Mouse (Mus musculus): ENCODE data around the gene 1110059E24Rik. TPM values are rescaled to one million over a fixed set of nuclear protein-coding genes. Genes with fewer than 3 reads are reported as not detected.

The 1110059E24Rik gene
- total RNA-seq, 2 experiments from 2014 or later, result 21.7 to 24.5 TPM

GRCm38 (mm10) chr19:21567933-21568332 is 84.8 kb downstream of the 1110059E24Rik start:
- intact Hi-C loops (cut with DNase I), result no loop called here
- no peak for DNase-seq (ENCODE audit: extremely low spot score in 1 of 2, low spot score in 2 of 2)
- no peak overlapping the region for H3K27ac ChIP-seq
- TF ChIP-seq CTCF (IDR thresholded peaks at IDR 0.05), result no peak
- no peak overlapping the region for H3K4me3 ChIP-seq

DNA sequence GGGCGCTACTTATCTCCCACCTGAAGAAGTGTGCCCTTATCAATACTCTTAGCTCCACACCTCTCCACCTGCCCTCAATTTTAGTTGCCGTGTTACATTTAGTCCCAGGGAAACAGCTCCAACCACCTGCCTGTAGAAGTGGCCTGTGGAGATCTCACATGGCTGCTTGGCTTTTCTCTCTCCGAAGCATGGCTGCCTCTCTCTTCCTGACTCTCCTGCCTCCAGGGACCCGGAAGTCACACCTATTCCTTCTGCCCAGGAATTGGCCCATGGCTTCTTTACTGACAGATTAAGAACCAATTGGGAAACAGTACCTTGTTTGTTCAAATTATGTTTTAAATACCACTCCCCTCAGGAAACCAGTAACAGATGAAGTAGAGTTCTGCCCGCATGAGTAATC is 86.3 kb downstream of the 1110059E24Rik start:
- Histone ChIP-seq H3K4me3 (no peak overlapping the region), H3K27ac (no peak overlapping the region)
- intact Hi-C loops (cut with DNase I), result no loop called here
- TF ChIP-seq CTCF (IDR thresholded peaks at IDR 0.05), result no peak
- DNase-seq (ENCODE audit: extremely low spot score in 1 of 2, low spot score in 2 of 2), result no peak

DNA sequence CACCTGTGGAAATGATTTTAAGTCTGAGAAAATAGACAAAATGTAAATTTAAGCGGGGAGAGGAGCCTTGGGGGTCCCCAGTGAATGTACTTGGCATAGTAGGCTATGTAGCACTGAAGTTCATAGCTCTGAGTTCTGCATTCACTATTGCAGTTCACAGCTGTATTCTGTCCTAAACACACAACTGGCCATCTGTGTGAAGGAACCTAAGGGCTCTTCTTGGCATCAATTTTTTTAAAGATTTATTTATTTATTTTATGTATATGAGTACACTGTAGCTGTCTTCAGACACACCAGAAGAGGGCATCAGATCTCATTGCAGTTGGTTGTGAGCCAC is 88.3 kb downstream of the 1110059E24Rik start:
- Histone ChIP-seq H3K4me3 (no peak overlapping the region), H3K27ac (no peak overlapping the region)
- intact Hi-C loops (cut with DNase I), result loop anchor here (1.0 to 5.0 kb wide), 3 partner anchors 191 to 716 kb away; no protein-coding TSS in a partner anchor
- no peak for TF ChIP-seq CTCF (IDR thresholded peaks at IDR 0.05)
- DNase-seq (ENCODE audit: extremely low spot score in 1 of 2, low spot score in 2 of 2), result no peak

DNA sequence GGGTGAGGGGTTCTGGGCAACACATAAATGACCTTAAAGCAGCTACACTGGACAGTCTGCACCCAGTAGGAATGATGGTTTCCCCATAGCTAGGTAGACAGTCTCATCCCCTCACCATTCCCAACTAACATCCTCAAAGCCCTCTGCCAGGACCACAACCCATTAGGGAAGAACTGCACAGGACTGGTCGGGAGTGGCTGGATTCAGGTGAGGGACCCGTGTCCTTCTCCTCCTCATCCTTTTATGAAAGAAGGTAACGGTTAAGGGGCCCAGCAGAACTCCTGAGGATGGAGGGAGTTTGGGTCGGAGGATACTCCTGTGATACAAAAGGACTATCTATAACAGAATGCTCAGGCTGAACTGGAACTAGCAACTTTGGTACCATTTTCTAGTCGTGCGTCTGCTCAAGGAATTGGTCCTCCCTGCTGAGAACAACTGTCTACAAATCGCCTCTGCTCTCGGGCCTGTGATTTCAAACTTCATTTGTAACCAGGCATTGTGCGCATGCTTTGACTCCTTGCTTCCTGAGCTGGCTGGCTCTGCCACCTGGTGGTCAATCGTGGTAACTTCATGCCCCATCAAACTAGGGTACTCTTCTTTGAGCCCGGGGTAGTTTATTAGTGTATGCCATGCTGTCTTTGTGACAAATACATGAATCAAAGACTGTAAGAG is 88.9 kb downstream of the 1110059E24Rik start:
- no peak overlapping the region for H3K4me3 ChIP-seq
- peak; percentile 93 for TF ChIP-seq CTCF (IDR thresholded peaks at IDR 0.05)
- H3K27ac ChIP-seq, result no peak overlapping the region
- DNase-seq (ENCODE audit: extremely low spot score in 1 of 2, low spot score in 2 of 2), result peak; percentile 82 to 85
- intact Hi-C loops (cut with DNase I), result loop anchor here (1.0 to 5.0 kb wide), 4 partner anchors 191 to 767 kb away; no protein-coding TSS in a partner anchor

DNA sequence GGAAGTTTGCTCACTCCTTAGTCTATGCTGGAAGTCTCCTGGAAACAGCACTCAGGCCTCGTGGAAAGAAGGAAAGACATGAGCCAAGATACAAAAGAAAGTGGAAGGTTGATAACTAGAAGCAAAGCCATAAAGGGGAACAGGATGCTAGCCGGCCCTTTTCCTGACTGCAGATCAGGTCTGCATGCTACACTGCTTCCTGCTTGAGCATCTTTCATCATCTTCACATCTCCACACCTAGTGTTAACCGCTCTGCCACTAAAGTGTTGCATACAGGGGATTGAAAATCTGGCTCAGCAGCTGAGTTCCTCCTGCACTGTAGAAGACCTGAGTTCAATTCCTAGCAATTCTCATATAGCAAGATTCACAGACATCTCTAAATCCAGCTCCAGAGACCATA is 89.8 kb downstream of the 1110059E24Rik start:
- H3K27ac ChIP-seq, result no peak overlapping the region
- no peak for TF ChIP-seq CTCF (IDR thresholded peaks at IDR 0.05)
- no peak overlapping the region for H3K4me3 ChIP-seq
- intact Hi-C loops (cut with DNase I), result loop anchor here (2.0 to 5.0 kb wide), 2 partner anchors 526 to 766 kb away; no protein-coding TSS in a partner anchor
- no peak for DNase-seq (ENCODE audit: extremely low spot score in 1 of 2, low spot score in 2 of 2)

- no peak overlapping the region for H3K4me3 ChIP-seq
- DNase-seq (ENCODE audit: extremely low spot score in 1 of 2, low spot score in 2 of 2), result no peak
- intact Hi-C loops (cut with DNase I), result no loop called here
- H3K27ac ChIP-seq, result no peak overlapping the region
- TF ChIP-seq CTCF (IDR thresholded peaks at IDR 0.05), result no peak
Measured at GRCm38 (mm10) chr19:21552801-21553200, 100.0 kb downstream of the 1110059E24Rik start.

- intact Hi-C loops (cut with DNase I), result no loop called here
- TF ChIP-seq CTCF (IDR thresholded peaks at IDR 0.05), result no peak
- no peak overlapping the region for H3K4me3 ChIP-seq
- H3K27ac ChIP-seq, result no peak overlapping the region
- DNase-seq (ENCODE audit: extremely low spot score in 1 of 2, low spot score in 2 of 2), result no peak
Measured at GRCm38 (mm10) chr19:21551921-21552536, 100.7 kb downstream of the 1110059E24Rik start.

DNA sequence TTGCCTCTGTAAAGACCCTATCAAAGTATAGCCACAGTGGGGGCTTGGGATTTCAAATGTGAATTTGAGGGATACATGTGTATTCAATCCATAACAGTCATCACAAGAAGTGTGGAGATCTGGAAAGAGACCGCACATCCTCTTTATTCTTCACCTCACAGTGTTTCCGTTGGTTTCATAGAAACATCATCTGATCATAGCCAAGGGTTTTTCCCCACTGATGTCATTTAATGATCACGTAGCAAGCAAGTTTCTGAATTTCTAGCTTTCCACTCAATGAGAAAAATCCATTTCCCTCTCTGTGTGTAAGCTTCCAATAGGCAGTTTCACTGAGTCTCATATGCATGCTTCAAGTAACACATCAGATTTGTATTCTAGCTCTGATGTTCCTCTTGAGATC is 103.1 kb downstream of the 1110059E24Rik start:
- intact Hi-C loops (cut with DNase I), result no loop called here
- Histone ChIP-seq H3K27ac (no peak overlapping the region), H3K4me3 (no peak overlapping the region)
- no peak for DNase-seq (ENCODE audit: extremely low spot score in 1 of 2, low spot score in 2 of 2)
- TF ChIP-seq CTCF (IDR thresholded peaks at IDR 0.05), result no peak

GRCm38 (mm10) chr19:21548947-21549346 is 103.8 kb downstream of the 1110059E24Rik start:
- H3K27ac ChIP-seq, result no peak overlapping the region
- DNase-seq (ENCODE audit: extremely low spot score in 1 of 2, low spot score in 2 of 2), result no peak
- intact Hi-C loops (cut with DNase I), result no loop called here
- H3K4me3 ChIP-seq, result no peak overlapping the region
- no peak for TF ChIP-seq CTCF (IDR thresholded peaks at IDR 0.05)

DNA sequence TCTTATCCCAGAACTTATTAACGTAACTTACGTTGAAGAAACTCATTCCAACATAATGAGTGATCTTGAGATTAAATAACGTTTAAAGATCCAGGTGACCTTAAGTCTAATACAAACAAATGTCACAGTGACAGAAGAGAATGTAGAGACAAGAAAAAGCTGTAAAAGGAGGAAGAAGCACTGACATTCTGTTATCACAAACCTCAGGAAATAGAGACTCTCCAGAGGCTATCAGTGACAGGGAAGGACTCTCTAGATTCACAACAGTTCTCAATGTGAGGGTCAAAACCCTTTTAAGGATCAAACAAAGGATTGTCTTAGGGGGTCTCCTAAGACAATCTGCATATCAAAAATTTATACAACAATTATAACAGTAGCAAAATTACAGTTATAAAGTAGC is 115.7 kb downstream of the 1110059E24Rik start:
- TF ChIP-seq CTCF (IDR thresholded peaks at IDR 0.05), result no peak
- intact Hi-C loops (cut with DNase I), result no loop called here
- no peak overlapping the region for H3K27ac ChIP-seq
- H3K4me3 ChIP-seq, result no peak overlapping the region
- DNase-seq (ENCODE audit: extremely low spot score in 1 of 2, low spot score in 2 of 2), result no peak

Other genes with a start within 250 kb of the 1110059E24Rik start
- gene Gda, start 179.5 kb downstream of the 1110059E24Rik start, total RNA-seq (2021), result 100 to 1,000 TPM; 169 to 176 TPM
- gene Abhd17b, start 209 bp upstream of the 1110059E24Rik start, total RNA-seq (2021), result 10 to 100 TPM; 40.3 to 40.9 TPM
- gene Cemip2, start 125.4 kb upstream of the 1110059E24Rik start, total RNA-seq (2021), result 10 to 100 TPM; 15.0 to 15.6 TPM

Measured in left cerebral cortex, adult 2 months (tissue).